Mouse (Mus musculus): ENCODE data around the gene Sh3pxd2a.

GRCm38 (mm10) chr19:47472881-47473400 is 8.7 kb upstream of the Sh3pxd2a start:
- TF ChIP-seq CTCF (IDR thresholded peaks at IDR 0.05; ENCODE audit: extremely low read depth, insufficient read depth, insufficient read length, insufficient replicate concordance), result no peak
- no peak for TF ChIP-seq POLR2A (IDR thresholded peaks at IDR 0.05; ENCODE audit: low read depth, low read length)
